Mouse (Mus musculus): ENCODE results near the gene Wdr62.
"Not testable (repeated sequence)": the region's sequence is repeated elsewhere in the genome, so short reads cannot be mapped to it uniquely, and the experiment has no call there.

Gene Wdr62

DNA sequence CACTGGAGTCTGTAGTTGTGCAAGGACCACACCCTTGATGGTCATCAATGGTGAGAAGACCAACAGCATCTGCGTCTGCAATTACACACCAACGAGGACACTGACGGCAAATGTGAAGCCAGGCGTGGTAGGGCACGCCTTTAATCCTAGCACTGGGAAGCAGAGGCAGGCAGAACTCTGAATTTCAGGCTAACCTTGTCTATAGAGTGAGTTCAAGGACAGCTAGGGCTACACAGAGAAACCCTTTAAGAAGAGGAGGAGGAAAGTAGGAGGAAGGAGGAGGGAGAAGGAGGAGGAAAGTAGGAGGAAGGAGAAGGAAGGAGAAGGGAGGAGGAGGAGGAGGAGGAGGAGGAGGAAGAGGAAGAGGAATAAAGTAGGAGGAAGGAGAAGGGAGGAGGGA, 14.7 kb downstream of the Wdr62 start:
- no peak for DNase-seq (ENCODE audit: low spot score)

- no peak for DNase-seq (ENCODE audit: low spot score)
These were observed 15.2 kb downstream of the Wdr62 start for GRCm38 (mm10) chr7:30265041-30265440.

DNA sequence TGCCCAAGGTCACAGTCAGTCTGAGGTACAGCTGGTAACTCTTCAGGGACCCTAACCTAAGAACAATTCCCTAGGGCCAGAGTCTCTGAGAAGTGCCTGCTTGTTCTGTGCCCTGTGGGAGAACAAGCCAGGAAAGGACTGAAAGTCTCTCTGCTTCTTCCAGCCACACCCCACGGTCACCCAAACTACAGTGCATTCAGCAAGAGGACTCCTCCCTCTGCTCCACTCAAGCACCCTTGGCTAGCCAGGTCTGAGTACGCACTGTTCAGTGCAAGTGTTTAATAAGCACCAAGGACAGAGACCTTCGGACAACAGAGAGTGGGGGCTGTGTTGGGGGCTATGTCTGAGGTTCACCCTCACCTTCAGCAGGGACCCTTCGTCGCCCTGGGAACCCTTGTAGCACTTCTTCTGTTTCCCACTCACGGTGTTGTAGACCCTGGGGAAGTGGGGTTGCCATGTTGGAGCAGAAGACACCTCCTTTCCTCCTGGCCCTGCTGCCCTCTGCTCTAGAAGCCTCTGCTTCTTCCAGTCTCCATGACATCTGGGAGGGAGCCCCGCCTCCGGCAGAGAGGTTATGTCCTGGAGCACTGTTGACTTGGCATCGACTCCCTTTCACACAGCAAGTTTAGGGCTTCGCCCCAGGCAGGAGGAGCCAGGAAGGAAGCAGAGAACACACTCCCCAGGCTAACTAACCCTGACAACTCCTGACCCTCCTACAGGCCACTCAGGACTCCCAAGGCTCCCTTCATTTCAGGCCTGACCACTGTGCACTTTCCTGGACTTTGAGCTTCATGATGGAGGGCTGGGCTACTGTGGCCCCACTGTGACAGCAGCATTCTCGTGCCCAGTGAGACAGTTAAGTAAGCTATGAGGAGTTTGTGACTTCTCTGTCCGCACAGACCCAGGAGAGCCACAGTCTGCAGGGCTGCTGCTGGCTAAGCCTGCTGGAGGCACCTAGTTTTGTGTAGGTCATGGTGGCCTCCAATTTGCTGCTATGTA, 28.0 kb downstream of the Wdr62 start:
- no peak for DNase-seq (ENCODE audit: low spot score)

DNA sequence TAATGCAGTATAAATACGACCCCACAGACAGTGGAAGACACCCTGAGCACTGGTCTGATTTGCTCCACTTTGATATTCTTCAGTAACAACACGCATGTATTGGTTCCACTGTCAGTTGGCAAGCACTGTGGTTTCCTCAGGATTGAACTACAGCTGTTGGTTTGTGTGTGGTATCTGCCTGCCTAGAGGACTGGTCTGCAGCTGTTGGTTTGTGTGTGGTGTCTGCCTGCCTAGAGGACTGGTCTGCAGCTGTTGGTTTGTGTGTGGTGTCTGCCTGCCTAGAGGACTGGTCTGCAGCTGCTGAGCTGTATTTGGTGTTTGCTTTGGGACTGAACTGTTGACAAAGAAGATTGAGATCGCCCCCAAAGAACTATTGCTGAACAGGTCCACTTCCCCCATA, 42.8 kb downstream of the Wdr62 start:
- DNase-seq (ENCODE audit: low spot score): not testable (repeated sequence)

GRCm38 (mm10) chr7:30235625-30236024, 44.6 kb downstream of the Wdr62 start, which contains the start of gene Ovol3:
TSS of gene Ovol3 (minus strand) at chr7:30235725.
- no peak for DNase-seq (ENCODE audit: low spot score)

GRCm38 (mm10) chr7:30235091-30235490, 45.1 kb downstream of the Wdr62 start:
- no peak for DNase-seq (ENCODE audit: low spot score)

GRCm38 (mm10) chr7:30234276-30234858, 45.9 kb downstream of the Wdr62 start:
- no peak for DNase-seq (ENCODE audit: low spot score)

- no peak for DNase-seq (ENCODE audit: low spot score)
These were observed 46.8 kb downstream of the Wdr62 start for GRCm38 (mm10) chr7:30233387-30233786.

DNA sequence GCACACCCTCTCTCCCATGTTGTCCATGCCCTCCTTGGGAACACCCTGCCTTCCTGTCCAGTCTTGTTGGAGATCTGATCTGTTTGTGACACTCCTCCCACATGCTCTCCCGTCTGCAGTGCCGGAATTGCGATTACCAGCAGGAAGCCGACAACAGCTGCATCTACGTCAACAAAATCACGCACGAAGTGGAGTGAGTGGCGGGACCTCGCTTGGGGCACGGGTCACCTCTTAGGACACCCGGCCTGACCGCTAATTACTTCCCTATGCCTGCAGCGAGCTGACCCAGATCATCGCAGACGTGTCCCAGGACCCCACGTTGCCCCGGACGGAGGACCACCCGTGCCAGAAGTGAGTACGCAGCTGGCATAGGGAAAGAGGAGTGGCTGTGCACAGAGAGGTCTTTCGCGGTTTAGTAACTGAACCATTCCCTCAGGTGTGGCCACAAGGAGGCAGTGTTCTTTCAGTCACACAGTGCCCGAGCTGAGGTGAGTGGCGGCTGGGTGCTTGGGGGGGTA, 47.5 kb downstream of the Wdr62 start:
- DNase-seq (ENCODE audit: low spot score): no peak

GRCm38 (mm10) chr7:30231669-30232454, 48.4 kb downstream of the Wdr62 start, which contains the start of the genes Polr2i and Tbcb:
TSS of gene Polr2i (plus strand) at chr7:30231948.
TSS of gene Tbcb (minus strand) at chr7:30232272.
- DNase-seq (ENCODE audit: low spot score): peak; percentile 98

DNA sequence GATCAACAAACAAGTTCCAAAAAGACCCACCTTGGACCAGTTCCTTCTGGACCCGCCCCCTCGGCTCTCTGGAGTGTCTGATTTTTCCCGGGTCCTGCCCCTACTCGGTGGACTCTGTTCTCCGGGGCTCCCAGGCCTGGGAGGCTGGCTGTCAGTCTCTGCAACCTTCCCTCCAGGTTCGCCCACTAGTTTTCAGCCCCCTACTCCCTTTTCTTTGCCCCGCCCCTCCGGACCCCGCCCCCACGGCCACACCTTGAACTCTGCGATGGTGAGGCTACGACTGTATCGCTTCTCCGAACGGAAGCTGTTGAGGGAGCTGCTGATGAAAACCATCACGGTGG, 48.9 kb downstream of the Wdr62 start:
- DNase-seq (ENCODE audit: low spot score): no peak

DNA sequence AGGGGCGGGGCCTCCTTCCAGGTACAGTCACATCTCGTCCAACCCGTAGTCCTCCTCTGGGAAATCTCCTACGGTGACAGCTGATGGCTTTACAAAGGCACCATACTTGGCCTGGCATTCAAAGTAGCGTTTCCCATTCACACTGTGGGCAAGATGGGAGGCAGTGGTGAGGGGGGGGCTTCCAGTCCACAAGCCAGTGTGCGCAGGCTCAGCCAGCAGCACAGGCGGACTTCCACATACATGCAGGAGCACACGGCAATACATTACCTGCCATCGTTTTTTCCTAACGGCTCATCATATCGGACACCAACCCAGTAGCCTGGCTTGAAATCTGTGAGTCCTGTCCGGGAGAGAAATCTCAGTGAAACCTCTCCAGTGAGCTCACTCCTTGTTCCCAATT, 56.0 kb downstream of the Wdr62 start:
- DNase-seq (ENCODE audit: low spot score): no peak

- DNase-seq (ENCODE audit: low spot score): no peak
These were observed 58.0 kb downstream of the Wdr62 start for GRCm38 (mm10) chr7:30222205-30222604.

GRCm38 (mm10) chr7:30221433-30221832, 58.8 kb downstream of the Wdr62 start:
- DNase-seq (ENCODE audit: low spot score): no peak

- DNase-seq (ENCODE audit: low spot score): no peak
These were observed 60.2 kb downstream of the Wdr62 start for GRCm38 (mm10) chr7:30220008-30220356.

- DNase-seq (ENCODE audit: low spot score): no peak
These were observed 60.8 kb downstream of the Wdr62 start for GRCm38 (mm10) chr7:30219293-30220007.

DNA sequence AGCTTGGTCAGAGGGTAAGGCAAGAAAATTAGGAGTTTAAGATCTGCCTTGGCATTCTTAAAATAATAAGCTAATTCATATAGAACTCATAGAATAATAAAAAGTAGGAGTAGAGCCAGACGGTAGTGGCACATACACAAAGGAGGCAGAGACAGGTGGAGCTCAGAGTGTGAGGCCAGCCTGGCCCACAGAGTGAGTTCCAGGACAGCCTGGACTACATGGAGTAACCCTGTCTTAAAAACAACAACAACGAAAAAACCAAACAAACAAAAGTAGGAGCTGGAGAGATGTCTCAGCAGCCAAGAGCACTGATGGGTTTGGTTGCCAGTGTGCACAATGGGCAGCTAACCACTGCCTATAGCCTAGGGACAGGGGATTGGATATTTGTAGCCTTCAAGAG, 62.9 kb downstream of the Wdr62 start:
- DNase-seq (ENCODE audit: low spot score): no peak

- no peak for DNase-seq (ENCODE audit: low spot score)
These were observed 63.5 kb downstream of the Wdr62 start for GRCm38 (mm10) chr7:30216723-30217151.

- no peak for DNase-seq (ENCODE audit: low spot score)
These were observed 64.3 kb downstream of the Wdr62 start for GRCm38 (mm10) chr7:30215875-30216274.

DNA sequence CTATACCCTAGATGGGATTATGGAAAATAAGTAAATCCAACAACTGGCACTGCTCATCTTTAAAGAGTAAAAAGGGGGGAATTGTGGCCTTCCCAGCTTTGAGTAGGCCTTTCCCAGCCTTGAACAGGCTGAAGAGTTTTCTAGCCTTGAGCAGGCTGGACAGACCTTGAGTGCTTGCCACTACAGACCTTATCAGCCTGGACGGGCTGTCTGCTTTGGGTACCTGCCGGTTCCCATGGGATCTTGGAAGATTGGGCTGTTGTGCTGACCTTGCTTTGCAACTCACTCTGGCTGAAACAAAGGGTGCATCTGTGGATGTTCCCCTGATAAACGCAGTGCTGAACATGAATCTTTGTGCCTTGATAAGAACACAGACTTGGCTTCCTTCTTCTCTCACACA, 66.3 kb downstream of the Wdr62 start:
- DNase-seq (ENCODE audit: low spot score): no peak

DNA sequence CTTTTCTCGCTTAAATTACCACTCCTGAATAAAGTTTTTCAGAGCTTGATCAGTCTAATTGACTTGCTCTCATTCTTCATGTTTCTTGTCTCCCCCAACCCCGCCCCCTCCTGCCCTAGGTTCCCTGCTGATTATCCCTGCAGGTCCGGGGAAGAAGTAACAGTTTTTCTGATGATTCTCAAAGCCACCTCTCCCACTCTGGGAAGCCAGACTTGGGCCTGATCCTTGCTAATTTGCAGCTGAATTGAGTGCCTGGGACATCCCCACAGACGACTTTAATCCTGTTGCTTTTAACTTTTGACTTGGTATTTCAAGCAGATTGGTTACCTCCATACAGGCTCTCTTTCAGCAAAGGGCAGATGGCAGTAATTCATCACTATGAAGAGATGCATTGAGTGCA, 69.2 kb downstream of the Wdr62 start:
- DNase-seq (ENCODE audit: low spot score): no peak

GRCm38 (mm10) chr7:30206364-30206763, 73.9 kb downstream of the Wdr62 start:
- not testable (repeated sequence) for DNase-seq (ENCODE audit: low spot score)

Data from layer of hippocampus, adult 9-10 months (tissue).